Mouse (Mus musculus) neural tube, embryonic 14.5 days (tissue): ENCODE measurements at regions not wholly inside any gene's neighbourhood (a gene's known extent, or its start where the extent isn't known, plus 50 kb on each side); places are given as distances from the start of the nearest gene placed in this dataset.

ENCODE experiments used
- ATAC-seq: fragments of 200-750 bp; cut with Nextera tagmentation; 2 replicates; pipeline ENCODE4 v1.8.0; 2017; ENCODE audit warnings: low read depth, mild to moderate bottlenecking, moderate TSS enrichment, moderate library complexity
- H3K27ac ChIP-seq: fragments of 300-500 bp; sonication (generic); 2 replicates; pipeline ENCODE4 v1.5.1; 2014; ENCODE audit warnings: low read depth, mild to moderate bottlenecking, control low read depth, low read length, moderate library complexity, mixed read lengths
- H3K27me3 ChIP-seq: fragments of 300-500 bp; sonication (generic); 2 replicates; pipeline ENCODE4 v1.6.1; 2014; ENCODE audit warnings: low read length; ENCODE audit not compliant: control insufficient read depth, insufficient read depth
- H3K36me3 ChIP-seq: fragments of 300-500 bp; sonication (generic); 2 replicates; pipeline ENCODE4 v1.6.1; 2014; ENCODE audit warnings: low read length, mixed read lengths; ENCODE audit not compliant: control insufficient read depth, insufficient read depth
- H3K4me1 ChIP-seq: fragments of 300-500 bp; sonication (generic); 2 replicates; pipeline ENCODE4 v1.6.1; 2014; ENCODE audit warnings: low read length; ENCODE audit not compliant: control insufficient read depth, insufficient read depth
- H3K4me2 ChIP-seq: fragments of 300-500 bp; sonication (generic); 2 replicates; pipeline ENCODE4 v1.6.1; 2014; ENCODE audit warnings: mild to moderate bottlenecking, low read depth, low read length, control low read depth
- H3K4me3 ChIP-seq: fragments of 300-500 bp; sonication (generic); 2 replicates; pipeline ENCODE4 v1.5.1; 2014; ENCODE audit warnings: low read depth, low read length, control low read depth, mixed read lengths
- H3K9ac ChIP-seq: fragments of 300-500 bp; sonication (generic); replicated peaks from 2 replicates; pipeline ENCODE4 v1.6.1; 2014; ENCODE audit warnings: low read depth, mild to moderate bottlenecking, control low read depth, low read length, mixed read lengths
- H3K9me3 ChIP-seq: fragments of 300-500 bp; sonication (generic); 2 replicates; pipeline ENCODE4 v1.6.1; 2016; ENCODE audit warnings: low read length; ENCODE audit not compliant: control insufficient read depth
- WGBS: fragments of 180-500 bp; shearing (Covaris S2); extraction: QIAGEN DNeasy Blood & Tissue Kit; methylation state at CpG from one replicate; pipeline ENCODE4 v1.1.7; 2014; 5-methylcytosine and 5-hydroxymethylcytosine counted together

DNA sequence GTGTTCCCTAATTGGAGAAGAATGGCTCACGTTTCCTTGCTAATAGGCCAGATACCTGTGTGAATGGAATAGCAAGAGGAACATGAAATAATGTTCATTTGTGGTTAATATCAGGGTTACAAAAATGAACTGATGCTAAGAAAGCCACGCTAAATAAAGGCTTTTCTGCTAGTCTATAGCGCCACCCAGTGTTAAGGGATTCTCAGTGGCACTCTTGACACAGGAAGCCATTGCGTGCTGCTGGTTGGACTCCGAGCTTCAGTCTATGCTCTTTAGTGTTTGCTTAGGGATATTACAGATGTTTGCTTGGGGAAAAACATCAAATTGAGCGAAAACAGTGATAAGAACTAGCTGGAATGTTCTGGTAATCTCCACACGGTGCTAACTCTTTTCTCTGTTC, 1008.3 kb downstream of the Tecrl start:
- no peaks in the 10 kb centered on the region for H3K27me3 ChIP-seq
- H3K4me3 ChIP-seq: no peak overlapping the region
- no peak overlapping the region for H3K9ac ChIP-seq
- no peak overlapping the region for H3K4me2 ChIP-seq
- ATAC-seq: peak; percentile 89; the same call in 1 of the 2 replicates
- no peaks in the 10 kb centered on the region for H3K9me3 ChIP-seq
- no peaks in the 10 kb centered on the region for H3K4me1 ChIP-seq
- H3K36me3 ChIP-seq: no peaks in the 10 kb centered on the region
- no peak overlapping the region for H3K27ac ChIP-seq
- 8% methylated on average over 7 of the region's 7 CpGs for WGBS

DNA sequence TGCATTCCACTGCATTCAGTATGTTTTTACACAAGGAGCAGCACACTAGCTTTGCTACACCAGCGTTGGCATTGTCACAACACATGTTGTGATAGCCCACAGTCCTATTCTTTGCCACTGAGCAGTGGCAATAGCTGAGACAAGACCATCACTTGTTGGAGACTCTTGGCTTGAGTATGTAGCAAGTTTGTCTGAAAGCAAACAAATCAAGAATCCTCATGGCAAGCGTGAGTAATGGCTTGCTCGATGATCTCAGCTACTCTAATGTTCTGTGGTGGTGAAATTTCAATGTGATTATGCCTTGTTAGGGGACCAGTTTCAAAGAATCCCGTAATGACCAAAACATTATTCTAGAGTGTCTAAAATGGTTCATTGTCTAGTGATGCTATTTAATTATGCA, 1030.6 kb downstream of the Tecrl start:
- ATAC-seq: no peak
- no peaks in the 10 kb centered on the region for H3K36me3 ChIP-seq
- no peaks in the 10 kb centered on the region for H3K9me3 ChIP-seq
- no peaks in the 10 kb centered on the region for H3K27me3 ChIP-seq
- H3K4me1 ChIP-seq: no peaks in the 10 kb centered on the region
- no peak overlapping the region for H3K27ac ChIP-seq
- no peak overlapping the region for H3K4me3 ChIP-seq
- WGBS: 87% methylated on average over 4 of the region's 4 CpGs
- no peak overlapping the region for H3K9ac ChIP-seq
- H3K4me2 ChIP-seq: no peak overlapping the region

DNA sequence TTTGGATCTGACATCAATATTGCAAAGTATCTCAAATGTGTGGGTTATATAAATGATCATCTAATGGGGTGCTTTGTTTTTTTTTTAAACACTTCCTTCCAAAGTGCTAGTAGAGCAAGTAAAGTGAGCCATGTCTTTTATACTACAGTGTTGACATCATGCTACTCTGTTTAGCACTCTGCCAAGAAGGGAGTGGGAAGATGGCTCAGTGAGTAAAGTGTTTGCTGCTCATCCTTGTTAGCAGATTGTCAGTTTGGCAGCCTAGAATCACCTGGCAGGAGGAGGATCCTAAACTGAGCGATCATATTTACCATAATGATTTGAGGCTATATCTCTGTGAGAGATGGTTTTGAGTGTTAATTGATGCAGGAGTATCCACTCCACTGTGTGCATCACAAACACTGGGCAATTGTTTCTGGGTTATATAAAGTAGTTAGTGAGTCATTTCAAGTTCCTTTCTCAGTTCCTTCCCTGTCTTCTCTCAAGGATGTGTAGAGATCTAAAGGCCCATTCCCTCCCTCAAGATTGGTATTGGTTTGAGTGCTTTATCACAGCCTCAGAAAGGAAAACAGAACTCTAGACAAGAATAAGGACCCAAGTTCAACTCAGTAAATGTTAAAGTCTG, 1035.2 kb downstream of the Tecrl start:
- Histone ChIP-seq H3K36me3 (no peaks in the 10 kb centered on the region), H3K27ac (no peak overlapping the region), H3K9me3 (no peaks in the 10 kb centered on the region), H3K4me3 (no peak overlapping the region), H3K4me2 (no peak overlapping the region), H3K4me1 (no peaks in the 10 kb centered on the region), H3K27me3 (no peaks in the 10 kb centered on the region), H3K9ac (no peak overlapping the region)
- 90% methylated on average over 1 of the region's 1 CpGs for WGBS
- ATAC-seq: no peak

DNA sequence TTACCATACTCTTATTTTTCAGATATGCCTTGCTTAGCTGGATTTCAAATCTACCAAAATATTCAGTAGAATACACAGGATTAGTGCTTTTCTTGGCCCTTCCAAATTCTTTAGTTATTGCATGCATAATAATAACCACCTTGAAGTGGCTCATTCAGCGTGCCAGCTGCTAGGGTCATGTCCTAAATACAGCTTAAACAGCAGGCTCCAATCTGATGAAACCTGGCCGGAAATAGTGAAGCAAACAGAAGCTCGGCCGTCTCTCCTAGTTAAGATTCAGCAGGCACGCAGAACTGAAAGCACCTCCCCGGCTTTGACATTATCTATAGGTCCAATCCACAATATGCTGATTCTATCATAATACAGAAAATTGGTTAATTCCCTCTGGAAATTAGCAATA, 1042.9 kb downstream of the Tecrl start:
- Histone ChIP-seq H3K27me3 (no peaks in the 10 kb centered on the region), H3K27ac (no peak overlapping the region), H3K4me2 (no peak overlapping the region), H3K9me3 (no peaks in the 10 kb centered on the region), H3K36me3 (no peaks in the 10 kb centered on the region), H3K4me1 (no peaks in the 10 kb centered on the region), H3K4me3 (no peak overlapping the region), H3K9ac (no peak overlapping the region)
- 20% methylated on average over 6 of the region's 6 CpGs for WGBS
- no peak for ATAC-seq

DNA sequence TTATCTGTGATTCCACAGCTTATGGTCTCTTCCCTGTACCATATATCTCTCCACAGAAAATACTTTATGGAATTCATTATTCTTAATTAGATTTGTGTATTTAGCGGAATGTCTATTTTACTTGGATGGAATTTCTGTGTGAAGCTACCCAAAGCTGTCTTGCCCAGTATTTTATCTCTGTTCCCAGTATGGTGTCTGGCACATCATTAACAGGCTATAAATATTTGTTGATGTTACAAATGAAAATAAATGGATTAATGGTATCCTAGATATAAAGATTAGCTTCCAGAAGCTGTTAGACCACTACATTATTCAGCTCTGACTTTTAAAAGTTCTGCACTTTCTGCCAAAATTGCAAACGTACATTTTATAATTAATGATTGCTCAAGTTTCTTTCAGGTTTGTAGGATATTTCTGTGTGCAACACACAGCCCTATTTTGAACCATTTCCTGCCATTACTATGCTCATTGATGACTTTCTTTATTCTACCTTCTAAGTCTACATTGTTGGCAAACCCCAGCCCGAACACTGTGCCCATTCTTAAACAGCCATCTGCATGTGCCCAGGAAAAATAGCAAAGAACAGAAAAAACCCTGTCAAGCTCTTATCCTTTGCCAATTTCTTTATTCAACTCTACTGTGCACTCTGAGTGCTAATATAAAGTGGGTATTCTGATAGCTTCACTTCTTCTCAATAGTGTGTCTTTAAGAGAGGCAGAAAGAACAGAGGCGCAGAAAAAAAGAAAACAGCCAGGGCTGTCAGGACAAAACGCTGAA, 1066.7 kb downstream of the Tecrl start:
- Histone ChIP-seq H3K4me2 (no peak overlapping the region), H3K4me3 (no peak overlapping the region), H3K27ac (no peak overlapping the region), H3K9me3 (no peaks in the 10 kb centered on the region), H3K27me3 (no peaks in the 10 kb centered on the region), H3K4me1 (no peaks in the 10 kb centered on the region), H3K36me3 (no peaks in the 10 kb centered on the region), H3K9ac (no peak overlapping the region)
- 54% methylated on average over 5 of the region's 5 CpGs for WGBS
- ATAC-seq: no peak

DNA sequence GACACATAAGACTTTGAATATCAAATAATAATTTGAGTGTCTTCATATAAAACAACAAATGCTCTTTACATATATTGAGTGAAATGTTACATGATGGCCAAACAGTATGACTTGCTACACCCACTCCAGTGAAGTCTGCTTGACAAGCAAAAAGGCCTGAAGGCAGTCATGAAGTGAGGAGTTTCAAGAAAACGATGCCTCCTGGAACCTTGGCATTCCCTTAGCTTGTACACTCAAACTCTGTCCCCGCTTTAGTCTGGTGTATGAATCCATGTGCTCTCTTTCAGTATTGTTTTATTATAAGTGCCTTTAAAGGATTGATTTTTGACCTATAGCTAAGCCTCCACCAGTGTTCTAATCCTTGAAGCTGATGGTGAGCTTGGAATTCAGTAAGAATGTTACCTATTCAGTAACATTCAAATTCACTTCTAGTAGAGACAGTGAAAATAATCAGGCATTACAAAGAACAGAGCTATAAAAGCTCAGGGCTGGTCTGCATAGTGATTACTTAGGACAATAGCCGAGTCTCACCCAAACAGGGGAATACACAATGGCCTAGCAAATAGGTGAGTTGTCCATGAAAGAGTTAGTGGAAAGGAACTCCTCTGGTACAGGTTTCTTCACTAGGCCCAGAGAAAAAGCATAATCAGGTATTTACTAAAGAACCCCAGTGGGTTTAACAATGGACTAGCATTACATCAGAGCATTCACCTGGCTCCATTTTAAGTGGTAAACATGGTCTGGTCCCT, 1101.5 kb downstream of the Tecrl start:
- Histone ChIP-seq H3K27me3 (no peaks in the 10 kb centered on the region), H3K4me2 (no peak overlapping the region), H3K9ac (no peak overlapping the region), H3K36me3 (no peaks in the 10 kb centered on the region), H3K27ac (no peak overlapping the region), H3K4me3 (no peak overlapping the region), H3K4me1 (no peaks in the 10 kb centered on the region), H3K9me3 (no peaks in the 10 kb centered on the region)
- WGBS: 88% methylated on average over 3 of the region's 3 CpGs
- no peak for ATAC-seq

DNA sequence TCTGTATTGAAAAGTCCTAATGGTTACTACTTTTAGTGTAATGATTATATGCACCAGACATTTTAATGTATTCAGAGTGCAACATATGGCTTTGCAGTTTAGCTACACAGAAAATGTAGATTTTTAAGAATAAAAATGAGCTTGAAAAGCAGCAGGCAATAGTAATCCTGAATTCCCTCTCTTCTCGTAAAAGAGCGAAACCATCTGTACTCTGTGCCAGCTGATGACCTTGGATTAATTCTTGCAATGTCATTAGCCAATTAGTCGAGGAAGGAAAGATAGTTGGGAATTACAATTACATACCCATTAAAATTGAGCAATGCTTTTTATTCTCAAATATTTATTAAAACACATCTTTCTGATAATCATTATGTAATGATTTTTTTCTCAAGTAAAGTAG, 1128.7 kb downstream of the Tecrl start:
- H3K4me1 ChIP-seq: no peaks in the 10 kb centered on the region
- 0 out of 2 replicates have a peak, but pooled peaks have one; percentile 60 for ATAC-seq
- H3K27ac ChIP-seq: no peak overlapping the region
- H3K9ac ChIP-seq: no peak overlapping the region
- 62% methylated on average over 3 of the region's 3 CpGs for WGBS
- no peak overlapping the region for H3K4me2 ChIP-seq
- no peaks in the 10 kb centered on the region for H3K27me3 ChIP-seq
- no peak overlapping the region for H3K4me3 ChIP-seq
- H3K9me3 ChIP-seq: no peaks in the 10 kb centered on the region
- no peaks in the 10 kb centered on the region for H3K36me3 ChIP-seq

DNA sequence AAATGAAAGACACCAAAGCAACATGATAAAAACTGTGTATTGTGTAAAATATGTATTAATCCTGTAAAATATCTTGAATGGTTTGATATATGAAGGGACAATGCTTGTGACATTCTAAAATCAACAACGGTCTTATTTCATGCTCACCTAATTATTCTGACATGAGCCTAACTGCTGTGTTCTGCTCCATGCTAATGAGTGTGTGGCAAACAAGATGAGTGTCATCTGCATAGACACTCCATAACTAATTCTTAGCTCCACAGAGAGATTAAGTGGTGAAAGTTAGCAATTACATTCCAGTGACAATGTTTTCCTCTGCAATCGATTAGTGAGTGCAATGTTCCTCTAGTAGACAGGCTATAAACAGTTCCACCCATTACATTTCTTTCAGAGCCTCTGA, 1131.4 kb downstream of the Tecrl start:
- no peaks in the 10 kb centered on the region for H3K4me1 ChIP-seq
- no peak overlapping the region for H3K4me2 ChIP-seq
- H3K9ac ChIP-seq: no peak overlapping the region
- 73% methylated on average over 2 of the region's 2 CpGs for WGBS
- H3K27me3 ChIP-seq: no peaks in the 10 kb centered on the region
- no peak overlapping the region for H3K4me3 ChIP-seq
- H3K36me3 ChIP-seq: no peaks in the 10 kb centered on the region
- H3K27ac ChIP-seq: no peak overlapping the region
- H3K9me3 ChIP-seq: no peaks in the 10 kb centered on the region
- ATAC-seq: no peak

DNA sequence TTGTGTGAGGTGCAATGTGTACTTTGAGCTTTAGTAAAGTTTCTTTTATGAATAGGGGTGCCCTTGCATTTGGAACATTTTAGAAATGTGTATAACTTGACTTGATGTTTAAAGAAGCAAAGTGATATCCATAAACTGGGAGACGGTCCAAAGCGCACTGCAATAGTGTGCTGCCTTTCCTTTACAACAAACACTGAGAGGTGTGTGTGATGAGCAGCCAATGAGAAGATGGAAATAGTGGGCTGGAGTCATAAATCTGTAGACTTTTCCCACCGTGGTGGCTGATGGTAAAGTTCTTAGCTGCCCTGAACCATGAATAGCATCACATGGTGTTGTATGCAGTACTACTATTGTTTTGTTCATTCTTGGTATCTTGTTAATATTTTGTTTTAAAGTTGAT, 1151.4 kb downstream of the Tecrl start:
- Histone ChIP-seq H3K4me1 (no peaks in the 10 kb centered on the region), H3K27ac (no peak overlapping the region), H3K4me3 (no peak overlapping the region), H3K4me2 (no peak overlapping the region), H3K36me3 (no peaks in the 10 kb centered on the region), H3K9me3 (no peaks in the 10 kb centered on the region), H3K9ac (no peak overlapping the region), H3K27me3 (no peaks in the 10 kb centered on the region)
- ATAC-seq: no peak
- 84% methylated on average over 3 of the region's 3 CpGs for WGBS
